Mouse (Mus musculus) brain, embryonic 14.5 days (tissue): Measurements from ENCODE around the gene Sumo2.

Experiments
- CTCF ChIP-seq: fragments of 200-500 bp; IDR thresholded peaks from 2 replicates; pipeline ENCODE4 v1.5.1; 2012; ENCODE audit warnings: inconsistent platforms, mild to moderate bottlenecking, moderate library complexity, borderline replicate concordance; ENCODE audit not compliant: insufficient read depth, insufficient read length; ENCODE audit errors: extremely low read depth
- POLR2A ChIP-seq: fragments of 200-500 bp; IDR thresholded peaks from 2 replicates; pipeline ENCODE4 v1.6.1; 2012; ENCODE audit warnings: mild to moderate bottlenecking, inconsistent platforms, borderline replicate concordance; ENCODE audit not compliant: poor library complexity, insufficient read depth, insufficient read length, severe bottlenecking; ENCODE audit errors: extremely low read depth

DNA sequence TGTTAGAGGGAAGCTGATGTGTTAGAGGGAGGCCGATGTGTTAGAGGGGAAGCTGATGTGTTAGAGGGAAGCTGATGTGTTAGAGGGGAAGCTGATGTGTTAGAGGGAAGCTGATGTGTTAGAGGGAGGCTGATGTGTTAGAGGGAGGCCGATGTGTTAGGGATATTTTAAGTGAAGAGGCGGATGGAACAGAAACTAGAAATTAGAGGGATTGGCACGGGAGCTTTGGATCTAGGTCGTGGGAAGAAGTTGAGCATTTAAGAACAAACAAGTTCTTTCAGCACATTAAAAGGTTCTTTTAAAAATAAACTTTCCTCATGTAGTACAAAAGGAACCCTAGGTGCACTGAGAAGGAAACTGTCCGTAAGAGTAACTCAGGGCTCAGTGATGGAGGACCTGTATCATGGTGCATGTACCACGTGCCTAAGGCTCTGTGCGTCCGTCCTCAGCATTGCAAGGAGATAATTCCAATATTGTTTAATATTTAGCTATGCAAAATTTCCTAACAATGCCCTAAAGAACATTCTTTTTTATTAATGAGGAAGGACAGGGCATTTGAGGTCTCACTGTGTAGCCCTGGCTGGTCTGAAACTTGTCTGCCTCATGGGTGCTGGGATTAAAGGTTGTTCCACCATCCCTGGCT lies 57.7 kb downstream of the Sumo2 start:
- TF ChIP-seq CTCF (no peak), POLR2A (no peak)
